Mouse (Mus musculus) c-Kit-positive CD71-negative TER-119-negative erythroid progenitor cells, embryonic 14.5 days (primary cell): Measurements from ENCODE around the gene Isca1.
"Not testable (repeated sequence)": the region's sequence is repeated elsewhere in the genome, so short reads cannot be mapped to it uniquely, and the experiment has no call there.

Experiments
- DNase-seq: peaks from one replicate; pipeline ENCODE4 v3.0.0-alpha.2; 2013; ENCODE audit warnings: low read depth

Gene Isca1

GRCm38 (mm10) chr13:59769296-59770163 is at the start of gene Isca1:
Isca1 (minus strand) TSS chr13:59769810.
- DNase-seq = peak; percentile 96

GRCm38 (mm10) chr13:59817352-59817751 is 47.7 kb upstream of the Isca1 start:
- no peak for DNase-seq

- DNase-seq = peak; percentile 23
Observed at GRCm38 (mm10) chr13:59814109-59814591, 44.5 kb upstream of the Isca1 start.

GRCm38 (mm10) chr13:59811581-59811980 is 42.0 kb upstream of the Isca1 start:
- no peak for DNase-seq

- DNase-seq = no peak
Observed at GRCm38 (mm10) chr13:59801000-59801399, 31.4 kb upstream of the Isca1 start.

- DNase-seq = no peak
Observed at GRCm38 (mm10) chr13:59800077-59800476, 30.5 kb upstream of the Isca1 start.

- DNase-seq = no peak
Observed at GRCm38 (mm10) chr13:59798306-59798705, 28.7 kb upstream of the Isca1 start.

GRCm38 (mm10) chr13:59796466-59796848 is 26.8 kb upstream of the Isca1 start:
- DNase-seq = no peak

- peak; percentile 17 for DNase-seq
Observed at GRCm38 (mm10) chr13:59795807-59796465, 26.3 kb upstream of the Isca1 start.

GRCm38 (mm10) chr13:59794786-59795185 is 25.2 kb upstream of the Isca1 start:
- DNase-seq = no peak

GRCm38 (mm10) chr13:59782145-59782544 is 12.5 kb upstream of the Isca1 start, which contains the start of gene Gm49354:
Gm49354 (minus strand) TSS chr13:59782245.
- no peak for DNase-seq

GRCm38 (mm10) chr13:59779744-59780264 is 10.2 kb upstream of the Isca1 start:
- not testable (repeated sequence) for DNase-seq

- no peak for DNase-seq
Observed at GRCm38 (mm10) chr13:59779213-59779612, 9.6 kb upstream of the Isca1 start.

- DNase-seq = no peak
Observed at GRCm38 (mm10) chr13:59775168-59775567, 5.6 kb upstream of the Isca1 start.

GRCm38 (mm10) chr13:59771257-59771656 is 1.6 kb upstream of the Isca1 start:
- DNase-seq = peak; percentile 47

- DNase-seq = peak; percentile 13
Observed at GRCm38 (mm10) chr13:59770847-59771246, 1.2 kb upstream of the Isca1 start.

GRCm38 (mm10) chr13:59770164-59770562 is 553 bp upstream of the Isca1 start:
- DNase-seq = peak; percentile 92

GRCm38 (mm10) chr13:59768531-59768930 is 1.1 kb downstream of the Isca1 start:
- DNase-seq = no peak

GRCm38 (mm10) chr13:59766786-59767515 is 2.7 kb downstream of the Isca1 start:
- no peak for DNase-seq

- DNase-seq = no peak
Observed at GRCm38 (mm10) chr13:59762791-59763190, 6.8 kb downstream of the Isca1 start.

- no peak for DNase-seq
Observed at GRCm38 (mm10) chr13:59756906-59757305, 12.7 kb downstream of the Isca1 start.

- no peak for DNase-seq
Observed at GRCm38 (mm10) chr13:59750310-59750709, 19.3 kb downstream of the Isca1 start.
